Mouse (Mus musculus): ENCODE measurements around the gene Nek10. TPM values are rescaled to one million over a fixed set of nuclear protein-coding genes. Genes with fewer than 3 reads are reported as not detected.

Gene Nek10
- polyA plus RNA-seq, 1 experiment from 2014 or later: 0.14 TPM

DNA sequence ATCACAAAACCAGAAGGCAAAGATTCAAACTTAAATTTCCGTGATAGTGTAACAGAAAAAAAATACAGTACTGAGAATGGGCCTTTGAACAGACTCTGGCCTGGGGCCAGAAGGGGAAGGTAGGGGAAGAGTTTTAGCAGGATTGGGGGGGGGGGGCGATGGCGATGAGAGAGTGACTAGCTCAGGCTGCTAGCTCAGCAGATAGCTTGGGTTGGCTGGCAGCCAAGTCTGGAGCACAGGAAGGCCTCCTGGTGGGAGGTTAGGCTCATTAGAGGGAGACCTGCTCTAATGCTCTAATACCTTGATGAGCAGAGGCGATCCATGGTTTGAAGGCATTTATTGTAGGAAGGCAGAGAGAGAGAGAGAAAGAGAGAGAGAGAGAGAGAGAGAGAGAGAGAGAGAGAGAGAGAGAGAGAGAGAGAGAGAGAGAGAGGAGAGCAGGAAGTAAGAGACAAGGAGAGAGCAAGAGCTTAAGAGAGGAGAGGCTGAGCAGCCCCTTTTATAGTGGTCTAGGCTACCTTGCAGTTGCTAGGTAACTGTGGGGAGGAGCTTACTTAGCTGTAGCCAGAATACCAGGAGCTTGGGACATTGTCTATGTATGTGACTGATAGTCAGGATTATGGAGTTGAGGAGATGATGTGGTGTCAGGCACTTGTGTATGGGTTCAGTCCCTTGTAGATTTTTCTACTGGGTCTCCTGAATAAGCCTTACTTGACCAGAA is 90.9 kb downstream of the Nek10 start:
- peak; percentile 77 for ATAC-seq (replicated peaks)
- 18% methylated on average over 4 of the region's 4 CpGs for WGBS
- Histone ChIP-seq H3K9ac (no peak overlapping the region), H3K4me1 (no peaks in the 10 kb centered on the region), H3K36me3 (replicated peaks) (no peaks in the 10 kb centered on the region), H3K4me3 (no peak overlapping the region), H3K27ac (no peak overlapping the region), H3K27me3 (replicated peaks) (no peaks in the 10 kb centered on the region), H3K4me2 (no peak overlapping the region), H3K9me3 (no peaks in the 10 kb centered on the region)

- no peak overlapping the region for H3K4me3 ChIP-seq
- no peak overlapping the region for H3K4me2 ChIP-seq
- H3K9me3 ChIP-seq: no peaks in the 10 kb centered on the region
- H3K27ac ChIP-seq: no peak overlapping the region
- H3K9ac ChIP-seq: no peak overlapping the region
- ATAC-seq (replicated peaks): no peak
- H3K27me3 ChIP-seq (replicated peaks): no peaks in the 10 kb centered on the region
- no peaks in the 10 kb centered on the region for H3K36me3 ChIP-seq (replicated peaks)
- no peaks in the 10 kb centered on the region for H3K4me1 ChIP-seq
Measured at GRCm38 (mm10) chr14:14894776-14895175, 91.6 kb downstream of the Nek10 start.

DNA sequence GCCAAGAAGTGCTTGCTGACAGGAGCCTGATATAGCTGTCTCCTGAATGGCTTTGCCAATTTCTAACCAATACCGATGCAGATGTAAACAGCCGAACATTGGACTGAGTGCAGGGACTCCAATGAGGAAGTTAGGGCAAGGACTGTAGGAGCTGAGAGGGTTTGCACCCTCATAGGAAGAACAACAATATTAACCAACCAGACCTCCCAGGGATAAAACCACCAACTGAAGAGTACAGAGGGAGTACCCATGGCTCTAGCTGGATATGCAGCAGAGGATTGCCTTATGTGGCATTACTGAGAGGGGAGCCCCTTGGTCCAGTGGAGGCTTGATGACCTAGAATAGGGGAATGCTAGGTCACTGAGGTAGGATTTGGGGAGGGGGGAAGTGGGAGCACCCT is 92.1 kb downstream of the Nek10 start:
- no peak overlapping the region for H3K27ac ChIP-seq
- H3K4me1 ChIP-seq: no peaks in the 10 kb centered on the region
- no peaks in the 10 kb centered on the region for H3K27me3 ChIP-seq (replicated peaks)
- H3K36me3 ChIP-seq (replicated peaks): no peaks in the 10 kb centered on the region
- 88% methylated on average over 2 of the region's 2 CpGs for WGBS
- no peak for ATAC-seq (replicated peaks)
- H3K9me3 ChIP-seq: no peaks in the 10 kb centered on the region
- no peak overlapping the region for H3K4me3 ChIP-seq
- no peak overlapping the region for H3K9ac ChIP-seq
- no peak overlapping the region for H3K4me2 ChIP-seq

- H3K4me2 ChIP-seq: no peak overlapping the region
- H3K4me1 ChIP-seq: no peaks in the 10 kb centered on the region
- H3K9ac ChIP-seq: no peak overlapping the region
- 63% methylated on average over 3 of the region's 3 CpGs for WGBS
- H3K27ac ChIP-seq: no peak overlapping the region
- no peaks in the 10 kb centered on the region for H3K27me3 ChIP-seq (replicated peaks)
- no peak overlapping the region for H3K4me3 ChIP-seq
- no peaks in the 10 kb centered on the region for H3K36me3 ChIP-seq (replicated peaks)
- no peaks in the 10 kb centered on the region for H3K9me3 ChIP-seq
- no peak for ATAC-seq (replicated peaks)
Measured at GRCm38 (mm10) chr14:14896399-14897136, 93.4 kb downstream of the Nek10 start.

GRCm38 (mm10) chr14:14904750-14905529 is 101.7 kb downstream of the Nek10 start:
- peak; percentile 75 for ATAC-seq (replicated peaks)
- Histone ChIP-seq H3K4me3 (no peak overlapping the region), H3K9ac (no peak overlapping the region)

GRCm38 (mm10) chr14:14905530-14905852 is 102.3 kb downstream of the Nek10 start:
- Histone ChIP-seq H3K9ac (no peak overlapping the region), H3K9me3 (no peaks in the 10 kb centered on the region), H3K4me2 (no peak overlapping the region), H3K27me3 (replicated peaks) (no peaks in the 10 kb centered on the region), H3K4me1 (no peaks in the 10 kb centered on the region), H3K36me3 (replicated peaks) (no peaks in the 10 kb centered on the region), H3K27ac (no peak overlapping the region), H3K4me3 (no peak overlapping the region)
- WGBS: 82% methylated on average over 5 of the region's 5 CpGs
- ATAC-seq (replicated peaks): no peak

More at GRCm38 (mm10) chr14:14904750-14905529, 101.7 kb downstream of the Nek10 start:
- H3K27ac ChIP-seq: no peak overlapping the region
- WGBS: 16% methylated on average over 9 of the region's 9 CpGs
- no peaks in the 10 kb centered on the region for H3K27me3 ChIP-seq (replicated peaks)
- H3K4me1 ChIP-seq: no peaks in the 10 kb centered on the region
- H3K9me3 ChIP-seq: no peaks in the 10 kb centered on the region
- peak overlapping the region; percentile 33; the same call in 1 of the 2 replicates for H3K4me2 ChIP-seq
- H3K36me3 ChIP-seq (replicated peaks): no peaks in the 10 kb centered on the region

DNA sequence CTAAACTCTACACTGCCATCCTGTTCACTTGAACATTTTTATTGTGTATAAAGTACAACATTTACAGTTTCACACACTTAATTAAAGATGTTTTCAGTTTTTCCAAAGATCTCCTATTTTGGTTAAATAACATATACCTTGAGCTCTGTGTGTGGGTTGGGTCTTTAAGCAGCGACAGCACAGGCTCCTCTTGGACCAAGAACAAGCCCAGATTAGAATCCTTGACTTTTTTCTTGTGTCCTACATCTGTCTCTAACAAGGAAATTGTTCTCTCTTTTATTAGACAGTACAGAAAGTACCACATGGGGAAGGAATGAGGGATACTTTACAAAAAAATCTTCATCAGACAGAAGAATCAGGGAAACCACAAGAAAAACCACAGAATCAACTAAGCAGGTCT is 122.4 kb downstream of the Nek10 start:
- Histone ChIP-seq H3K36me3 (replicated peaks) (no peaks in the 10 kb centered on the region), H3K4me1 (no peaks in the 10 kb centered on the region), H3K27me3 (replicated peaks) (no peaks in the 10 kb centered on the region), H3K9ac (no peak overlapping the region), H3K9me3 (no peaks in the 10 kb centered on the region), H3K4me2 (no peak overlapping the region), H3K27ac (no peak overlapping the region), H3K4me3 (no peak overlapping the region)
- WGBS: 73% methylated on average over 1 of the region's 1 CpGs
- ATAC-seq (replicated peaks): no peak

- Histone ChIP-seq H3K4me1 (no peaks in the 10 kb centered on the region), H3K4me3 (no peak overlapping the region), H3K9me3 (no peaks in the 10 kb centered on the region), H3K27ac (no peak overlapping the region), H3K27me3 (replicated peaks) (no peaks in the 10 kb centered on the region), H3K9ac (no peak overlapping the region), H3K36me3 (replicated peaks) (no peaks in the 10 kb centered on the region), H3K4me2 (no peak overlapping the region)
- 89% methylated on average over 2 of the region's 2 CpGs for WGBS
- ATAC-seq (replicated peaks): no peak
Measured at GRCm38 (mm10) chr14:14927559-14927958, 124.3 kb downstream of the Nek10 start.

- H3K9ac ChIP-seq: no peak overlapping the region
- no peaks in the 10 kb centered on the region for H3K27me3 ChIP-seq (replicated peaks)
- no peak for ATAC-seq (replicated peaks)
- H3K4me1 ChIP-seq: no peaks in the 10 kb centered on the region
- WGBS: 51% methylated on average over 2 of the region's 2 CpGs
- H3K4me2 ChIP-seq: no peak overlapping the region
- H3K27ac ChIP-seq: no peak overlapping the region
- no peaks in the 10 kb centered on the region for H3K9me3 ChIP-seq
- H3K4me3 ChIP-seq: no peak overlapping the region
- H3K36me3 ChIP-seq (replicated peaks): no peaks in the 10 kb centered on the region
Measured at GRCm38 (mm10) chr14:14934977-14935376, 131.8 kb downstream of the Nek10 start.

DNA sequence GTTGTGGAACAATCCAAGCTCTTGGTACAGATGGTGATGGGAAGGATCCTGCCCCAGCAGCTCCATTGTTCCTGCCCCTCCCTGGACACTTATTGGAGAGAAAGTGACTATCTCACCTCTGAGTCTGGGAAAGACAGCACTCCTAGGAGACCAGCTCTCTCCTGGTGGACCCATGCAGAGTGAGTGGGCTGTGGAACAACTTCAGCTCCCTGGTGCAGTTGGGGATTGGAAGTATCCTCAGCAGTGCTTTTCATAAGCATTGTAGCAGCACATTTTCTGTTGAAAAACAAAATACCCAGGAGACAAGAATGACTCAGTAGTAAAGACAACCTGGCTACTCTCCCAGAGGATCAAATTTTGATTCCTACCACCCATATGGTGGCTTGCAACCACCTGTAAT is 142.7 kb downstream of the Nek10 start:
- H3K9me3 ChIP-seq: no peaks in the 10 kb centered on the region
- H3K27me3 ChIP-seq (replicated peaks): no peaks in the 10 kb centered on the region
- H3K4me3 ChIP-seq: no peak overlapping the region
- no peak overlapping the region for H3K9ac ChIP-seq
- H3K4me1 ChIP-seq: no peaks in the 10 kb centered on the region
- no peak for ATAC-seq (replicated peaks)
- no peaks in the 10 kb centered on the region for H3K36me3 ChIP-seq (replicated peaks)
- H3K4me2 ChIP-seq: no peak overlapping the region
- no peak overlapping the region for H3K27ac ChIP-seq

GRCm38 (mm10) chr14:14949023-14949422 is 145.8 kb downstream of the Nek10 start:
- H3K4me3 ChIP-seq: no peak overlapping the region
- H3K9ac ChIP-seq: no peak overlapping the region
- WGBS: 36% methylated on average over 2 of the region's 2 CpGs
- 0 out of 2 replicates have a peak overlapping the region, but pooled peaks have one; percentile 29 for H3K27ac ChIP-seq
- H3K4me2 ChIP-seq: no peak overlapping the region
- H3K9me3 ChIP-seq: no peaks in the 10 kb centered on the region
- ATAC-seq (replicated peaks): 0 out of 2 replicates have a peak, but pooled peaks have one; percentile 65
- no peaks in the 10 kb centered on the region for H3K36me3 ChIP-seq (replicated peaks)
- no peaks in the 10 kb centered on the region for H3K27me3 ChIP-seq (replicated peaks)
- H3K4me1 ChIP-seq: no peaks in the 10 kb centered on the region

GRCm38 (mm10) chr14:14951808-14952207 is 148.6 kb downstream of the Nek10 start:
- Histone ChIP-seq H3K27me3 (replicated peaks) (no peaks in the 10 kb centered on the region), H3K4me1 (no peaks in the 10 kb centered on the region), H3K9ac (no peak overlapping the region), H3K9me3 (no peaks in the 10 kb centered on the region), H3K4me3 (no peak overlapping the region), H3K36me3 (replicated peaks) (no peaks in the 10 kb centered on the region), H3K4me2 (no peak overlapping the region), H3K27ac (no peak overlapping the region)
- no peak for ATAC-seq (replicated peaks)
- 78% methylated on average over 1 of the region's 1 CpGs for WGBS
